Mouse (Mus musculus) liver, embryonic 14.5 days (tissue): ENCODE measurements around the gene Hpn. TPM values are rescaled to one million over a fixed set of nuclear protein-coding genes. Genes with fewer than 3 reads are reported as not detected.

Source experiments
- ATAC-seq: fragments of 200-750 bp; cut with Nextera tagmentation; 2 replicates; pipeline ENCODE4 v1.8.0; 2017; ENCODE audit warnings: moderate number of reproducible peaks, mild to moderate bottlenecking, moderate library complexity; ENCODE audit not compliant: insufficient read depth
- DNase-seq, 3 experiments: peaks; one replicate each; pipeline ENCODE4 v3.0.0-alpha.2; 2012 to 2013; ENCODE audit warnings: low read depth in 3 of 3, low spot score in 3 of 3
- H3K27ac ChIP-seq: fragments of 300-500 bp; sonication (generic); 2 replicates; pipeline ENCODE4 v1.5.1; 2014; ENCODE audit warnings: moderate library complexity, mild to moderate bottlenecking, control low read depth, inconsistent platforms
- H3K27me3 ChIP-seq: fragments of 300-500 bp; sonication (generic); 2 replicates; pipeline ENCODE4 v1.6.1; 2014; ENCODE audit warnings: mild to moderate bottlenecking, low read length, moderate library complexity; ENCODE audit not compliant: control insufficient read depth, insufficient read depth
- H3K36me3 ChIP-seq: fragments of 300-500 bp; sonication (generic); replicated peaks from 2 replicates; pipeline ENCODE4 v1.6.1; 2014; ENCODE audit warnings: low read depth; ENCODE audit not compliant: control insufficient read depth, insufficient read depth
- H3K4me1 ChIP-seq, 2 experiments: fragments of 200-500 bp in 1 of 2; fragments of 300-500 bp in 1 of 2; sonication (generic) in 1 of 2; replicated peaks; 2 replicates each; pipeline ENCODE4 v1.6.1; 2012 to 2014; ENCODE audit warnings: antibody characterized with exemption in 1 of 2, inconsistent platforms in 1 of 2, low read length in 1 of 2; ENCODE audit not compliant: control insufficient read depth in 2 of 2, insufficient read depth in 2 of 2
- H3K4me2 ChIP-seq: fragments of 300-500 bp; sonication (generic); 2 replicates; pipeline ENCODE4 v1.6.1; 2014; ENCODE audit warnings: low read depth, mild to moderate bottlenecking, control low read depth, moderate library complexity
- H3K4me3 ChIP-seq, 2 experiments: fragments of 200-500 bp in 1 of 2; fragments of 300-500 bp in 1 of 2; sonication (generic) in 1 of 2; 2 replicates each; pipeline ENCODE4 v1.5.1; 2012 to 2014; ENCODE audit warnings: low read depth in 2 of 2, low read length in 2 of 2, mild to moderate bottlenecking in 2 of 2, control low read depth in 1 of 2, inconsistent platforms in 1 of 2, moderate library complexity in 1 of 2; ENCODE audit not compliant: insufficient read depth in 1 of 2
- H3K9ac ChIP-seq: fragments of 300-500 bp; sonication (generic); replicated peaks from 2 replicates; pipeline ENCODE4 v1.6.1; 2014; ENCODE audit warnings: mild to moderate bottlenecking, control low read depth, moderate library complexity
- H3K9me3 ChIP-seq: fragments of 300-500 bp; sonication (generic); 2 replicates; pipeline ENCODE4 v1.6.1; 2016; ENCODE audit warnings: low read length, mixed read lengths; ENCODE audit not compliant: control insufficient read depth
- CTCF ChIP-seq: IDR thresholded peaks from 2 replicates; pipeline ENCODE4 v1.5.1; 2016; ENCODE audit warnings: antibody characterized with exemption, low read depth, control low read depth
- EP300 ChIP-seq: IDR thresholded peaks from 2 replicates; pipeline ENCODE4 v1.6.1; 2016; ENCODE audit warnings: antibody characterized with exemption, low read depth
- WGBS: fragments of 180-500 bp; shearing (Covaris S2); extraction: QIAGEN DNeasy Blood & Tissue Kit; methylation state at CpG from one replicate; pipeline ENCODE4 v1.1.7; 2014; ENCODE audit not compliant: insufficient replicate concordance; 5-methylcytosine and 5-hydroxymethylcytosine counted together
- polyA plus RNA-seq, 2 experiments: library from polyadenylated mRNA; depleted of rRNA in 1 of 2; stranded (reverse) in 1 of 2; unstranded in 1 of 2; fragments of >200 nt; fragmentation: Nextera tagmentation in 1 of 2; extraction: Ambion mirVana in 1 of 2; gene quantifications; 2 replicates each; pipeline versions ENCODE4 v1.2.1 to v1.2.3; 2012 to 2014

Gene Hpn
- polyA plus RNA-seq, 2 experiments = 43.3 to 44.7 TPM

DNA sequence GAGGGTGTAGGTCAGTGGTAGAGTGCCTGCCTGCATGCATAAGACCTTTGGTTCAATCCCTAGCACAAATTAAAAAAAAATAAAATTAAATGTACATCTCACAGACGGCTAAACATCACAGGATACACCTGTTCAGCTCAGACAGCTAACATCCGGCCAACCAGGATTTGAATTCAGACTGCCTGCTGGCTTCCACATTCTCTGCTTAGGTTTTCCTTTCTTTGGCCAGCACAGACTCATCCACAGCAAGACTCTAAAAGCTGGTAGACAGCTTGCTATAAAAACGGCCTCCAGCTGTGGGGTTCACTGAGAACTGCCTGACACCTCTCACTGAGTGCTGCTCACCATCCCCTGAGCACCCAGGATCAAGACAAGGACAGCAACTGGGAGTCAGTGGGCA lies 8.9 kb downstream of the Hpn start:
- no peak overlapping the region for H3K27ac ChIP-seq
- DNase-seq = no peak
- H3K9ac ChIP-seq = no peak overlapping the region
- H3K4me1 ChIP-seq = peaks cover 0 to 6% of the 10 kb centered on the region in 2 experiments; a peak in 1 of 4 replicates
- H3K9me3 ChIP-seq = no peaks in the 10 kb centered on the region
- no peak overlapping the region for H3K4me3 ChIP-seq
- TF ChIP-seq EP300 (no peak), CTCF (no peak)
- 29% methylated on average over 3 of the region's 3 CpGs for WGBS
- H3K36me3 ChIP-seq = no peaks in the 10 kb centered on the region
- H3K4me2 ChIP-seq = no peak overlapping the region
- no peaks in the 10 kb centered on the region for H3K27me3 ChIP-seq
- no peak for ATAC-seq

- no peak overlapping the region for H3K4me2 ChIP-seq
- H3K4me3 ChIP-seq = no peak overlapping the region
- no peak overlapping the region for H3K9ac ChIP-seq
- 0 out of 4 replicates have a peak, but pooled peaks cover 0 to 1% of the 10 kb centered on the region in 2 experiments for H3K4me1 ChIP-seq
- no peak for DNase-seq
- H3K27ac ChIP-seq = no peak overlapping the region
- 33% methylated on average over 15 of the region's 15 CpGs for WGBS
- TF ChIP-seq EP300 = no peak
- peak; percentile 68 for TF ChIP-seq CTCF
- no peak for ATAC-seq
- H3K27me3 ChIP-seq = no peaks in the 10 kb centered on the region
- H3K36me3 ChIP-seq = no peaks in the 10 kb centered on the region
- no peaks in the 10 kb centered on the region for H3K9me3 ChIP-seq
Observed at GRCm38 (mm10) chr7:31105061-31105768, 9.9 kb downstream of the Hpn start.

- no peak overlapping the region for H3K4me2 ChIP-seq
- no peaks in the 10 kb centered on the region for H3K36me3 ChIP-seq
- ATAC-seq = no peak
- H3K27ac ChIP-seq = no peak overlapping the region
- 53% methylated on average over 14 of the region's 14 CpGs for WGBS
- H3K4me1 ChIP-seq = no peaks in the 10 kb centered on the region
- H3K4me3 ChIP-seq = no peak overlapping the region
- H3K27me3 ChIP-seq = no peaks in the 10 kb centered on the region
- no peak overlapping the region for H3K9ac ChIP-seq
- no peak for TF ChIP-seq CTCF
- TF ChIP-seq EP300 = no peak
- H3K9me3 ChIP-seq = no peaks in the 10 kb centered on the region
- no peak for DNase-seq
Observed at GRCm38 (mm10) chr7:31100786-31101185, 14.3 kb downstream of the Hpn start.

- 59% methylated on average over 6 of the region's 6 CpGs for WGBS
- Histone ChIP-seq H3K27me3 (no peaks in the 10 kb centered on the region), H3K4me2 (no peak overlapping the region), H3K27ac (no peak overlapping the region), H3K9me3 (no peaks in the 10 kb centered on the region), H3K9ac (no peak overlapping the region), H3K4me3 (no peak overlapping the region), H3K4me1 (no peaks in the 10 kb centered on the region), H3K36me3 (no peaks in the 10 kb centered on the region)
- TF ChIP-seq CTCF (peak; percentile 44), EP300 (no peak)
- ATAC-seq = no peak
- DNase-seq = no peak
Observed at GRCm38 (mm10) chr7:31099612-31099982, 15.5 kb downstream of the Hpn start.

GRCm38 (mm10) chr7:31098697-31099611 lies 16.1 kb downstream of the Hpn start:
- Histone ChIP-seq H3K27ac (no peak overlapping the region), H3K4me2 (no peak overlapping the region), H3K9me3 (no peaks in the 10 kb centered on the region), H3K4me1 (no peaks in the 10 kb centered on the region), H3K9ac (no peak overlapping the region), H3K36me3 (no peaks in the 10 kb centered on the region), H3K4me3 (no peak overlapping the region), H3K27me3 (no peaks in the 10 kb centered on the region)
- TF ChIP-seq CTCF (peak; percentile 30; the same call in 1 of the 2 replicates), EP300 (no peak)
- no peak for ATAC-seq
- 65% methylated on average over 22 of the region's 22 CpGs for WGBS
- no peak for DNase-seq
